Mouse (Mus musculus): ENCODE results near the gene Camk2g. TPM values are rescaled to one million over a fixed set of nuclear protein-coding genes. Genes with fewer than 3 reads are reported as not detected.

Camk2g gene
- polyA plus RNA-seq, 1 experiment from 2014 or later, result 39.5 TPM

DNA sequence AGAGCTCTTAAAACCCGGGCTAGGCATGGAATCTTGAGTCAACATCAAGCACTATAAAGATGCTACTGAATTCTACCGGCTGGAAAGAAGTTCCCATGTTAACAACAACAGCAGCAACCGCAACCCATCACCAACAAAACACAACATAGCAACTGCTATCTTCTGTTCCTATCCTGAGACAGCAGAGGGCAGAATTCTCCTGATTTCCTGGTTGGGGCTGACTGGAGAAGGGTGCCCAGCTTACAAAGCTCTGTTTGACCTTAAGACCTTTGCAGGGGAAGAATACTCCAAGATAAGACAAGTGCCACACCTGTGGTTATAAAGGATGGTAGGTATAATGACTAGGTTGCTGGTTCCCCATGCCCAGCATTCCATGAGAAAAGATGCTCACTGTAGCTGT lies 47.0 kb downstream of the Camk2g start:
- H3K9me3 ChIP-seq (ENCODE audit: control insufficient read depth, low read length), result no peaks in the 10 kb centered on the region
- DNase-seq (ENCODE audit: low spot score, missing footprints) (no peak), ATAC-seq (ENCODE audit: low FRiP score) (no peak)
- no peak overlapping the region for H3K4me2 ChIP-seq
- no peak overlapping the region for H3K4me3 ChIP-seq (ENCODE audit: low read depth, low read length)
- no peaks in the 10 kb centered on the region for H3K27me3 ChIP-seq (ENCODE audit: control insufficient read depth, insufficient read depth, low read length)
- no peaks in the 10 kb centered on the region; the same call in 1 of the 2 replicates for H3K36me3 ChIP-seq (ENCODE audit: control insufficient read depth, insufficient read depth, low read length)
- 90% methylated on average over 3 of the region's 3 CpGs for WGBS
- no peak overlapping the region for H3K27ac ChIP-seq (ENCODE audit: low read depth, low read length)
- H3K4me1 ChIP-seq (ENCODE audit: control insufficient read depth, insufficient read depth, low read length), result no peaks in the 10 kb centered on the region
- H3K9ac ChIP-seq (ENCODE audit: low read length), result no peak overlapping the region

GRCm38 (mm10) chr14:20743614-20744013 lies 50.3 kb downstream of the Camk2g start:
- 82% methylated on average over 3 of the region's 3 CpGs for WGBS
- Histone ChIP-seq H3K36me3 (ENCODE audit: control insufficient read depth, insufficient read depth, low read length) (peaks cover 5% of the 10 kb centered on the region), H3K4me3 (ENCODE audit: low read depth, low read length) (no peak overlapping the region), H3K9ac (ENCODE audit: low read length) (no peak overlapping the region), H3K4me2 (no peak overlapping the region), H3K9me3 (ENCODE audit: control insufficient read depth, low read length) (no peaks in the 10 kb centered on the region), H3K4me1 (ENCODE audit: control insufficient read depth, insufficient read depth, low read length) (no peaks in the 10 kb centered on the region), H3K27me3 (ENCODE audit: control insufficient read depth, insufficient read depth, low read length) (no peaks in the 10 kb centered on the region), H3K27ac (ENCODE audit: low read depth, low read length) (no peak overlapping the region)
- DNase-seq (ENCODE audit: low spot score, missing footprints) (no peak), ATAC-seq (ENCODE audit: low FRiP score) (no peak)

DNA sequence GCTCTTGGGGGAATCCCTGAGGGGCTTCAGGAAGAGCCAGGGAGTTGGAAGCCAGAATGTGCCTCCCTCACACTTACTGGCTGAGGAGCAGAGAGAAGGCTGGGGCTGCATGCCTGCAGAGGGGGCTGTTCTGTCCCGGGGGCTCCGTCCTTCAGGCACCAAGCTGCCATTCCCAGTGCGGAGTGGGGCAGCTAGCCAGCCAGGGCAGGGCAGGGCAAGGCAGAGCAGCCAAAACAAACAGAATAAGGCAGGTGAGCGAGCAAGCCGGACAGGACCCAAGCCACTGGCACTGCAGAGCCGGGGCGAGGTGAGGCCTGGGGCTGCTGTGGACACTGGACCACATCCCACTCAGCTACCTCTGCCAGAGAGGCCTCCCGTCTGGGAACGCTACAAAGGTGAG lies 52.6 kb downstream of the Camk2g start:
- Histone ChIP-seq H3K4me2 (no peak overlapping the region), H3K36me3 (ENCODE audit: control insufficient read depth, insufficient read depth, low read length) (peaks cover 10% of the 10 kb centered on the region), H3K9ac (ENCODE audit: low read length) (no peak overlapping the region), H3K27me3 (ENCODE audit: control insufficient read depth, insufficient read depth, low read length) (no peaks in the 10 kb centered on the region), H3K9me3 (ENCODE audit: control insufficient read depth, low read length) (no peaks in the 10 kb centered on the region), H3K4me1 (ENCODE audit: control insufficient read depth, insufficient read depth, low read length) (no peaks in the 10 kb centered on the region), H3K4me3 (ENCODE audit: low read depth, low read length) (no peak overlapping the region), H3K27ac (ENCODE audit: low read depth, low read length) (no peak overlapping the region)
- ATAC-seq (ENCODE audit: low FRiP score), result no peak
- no peak for DNase-seq (ENCODE audit: low spot score, missing footprints)
- WGBS, result 92% methylated on average over 9 of the region's 9 CpGs

DNA sequence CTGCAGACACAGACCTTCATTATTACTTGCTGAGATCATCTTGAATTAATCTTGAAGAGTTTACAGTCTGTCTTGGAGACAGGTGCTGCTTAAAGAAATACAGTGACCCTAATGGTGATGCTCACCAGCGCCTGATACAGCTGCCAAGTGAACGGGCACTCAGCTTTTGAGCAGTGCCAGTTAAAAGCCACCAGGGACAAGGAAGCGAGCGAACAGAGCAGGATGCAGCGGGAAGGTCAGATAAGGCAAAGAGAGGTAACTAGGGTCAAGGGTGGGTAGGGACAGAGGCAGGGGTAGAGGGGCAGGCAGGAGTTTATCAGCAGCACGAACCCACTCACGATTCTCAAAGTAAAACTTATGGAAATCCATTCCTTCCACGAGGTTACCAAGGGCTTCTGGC lies 55.4 kb downstream of the Camk2g start:
- DNase-seq (ENCODE audit: low spot score, missing footprints) (no peak), ATAC-seq (ENCODE audit: low FRiP score) (no peak)
- Histone ChIP-seq H3K9me3 (ENCODE audit: control insufficient read depth, low read length) (no peaks in the 10 kb centered on the region), H3K27ac (ENCODE audit: low read depth, low read length) (no peak overlapping the region), H3K4me3 (ENCODE audit: low read depth, low read length) (no peak overlapping the region), H3K36me3 (ENCODE audit: control insufficient read depth, insufficient read depth, low read length) (peaks cover 10% of the 10 kb centered on the region), H3K4me2 (no peak overlapping the region), H3K27me3 (ENCODE audit: control insufficient read depth, insufficient read depth, low read length) (no peaks in the 10 kb centered on the region), H3K9ac (ENCODE audit: low read length) (no peak overlapping the region), H3K4me1 (ENCODE audit: control insufficient read depth, insufficient read depth, low read length) (peaks cover 2% of the 10 kb centered on the region)
- 88% methylated on average over 8 of the region's 8 CpGs for WGBS

GRCm38 (mm10) chr14:20737306-20737705 lies 56.6 kb downstream of the Camk2g start:
- H3K36me3 ChIP-seq (ENCODE audit: control insufficient read depth, insufficient read depth, low read length), result peaks cover 10% of the 10 kb centered on the region
- H3K4me1 ChIP-seq (ENCODE audit: control insufficient read depth, insufficient read depth, low read length), result peaks cover 7% of the 10 kb centered on the region
- H3K9ac ChIP-seq (ENCODE audit: low read length), result no peak overlapping the region
- H3K9me3 ChIP-seq (ENCODE audit: control insufficient read depth, low read length), result no peaks in the 10 kb centered on the region
- no peak overlapping the region for H3K27ac ChIP-seq (ENCODE audit: low read depth, low read length)
- no peak overlapping the region for H3K4me2 ChIP-seq
- ATAC-seq (ENCODE audit: low FRiP score) (no peak), DNase-seq (ENCODE audit: low spot score, missing footprints) (peak; percentile 89)
- H3K4me3 ChIP-seq (ENCODE audit: low read depth, low read length), result no peak overlapping the region
- 49% methylated on average over 14 of the region's 14 CpGs for WGBS
- no peaks in the 10 kb centered on the region for H3K27me3 ChIP-seq (ENCODE audit: control insufficient read depth, insufficient read depth, low read length)

DNA sequence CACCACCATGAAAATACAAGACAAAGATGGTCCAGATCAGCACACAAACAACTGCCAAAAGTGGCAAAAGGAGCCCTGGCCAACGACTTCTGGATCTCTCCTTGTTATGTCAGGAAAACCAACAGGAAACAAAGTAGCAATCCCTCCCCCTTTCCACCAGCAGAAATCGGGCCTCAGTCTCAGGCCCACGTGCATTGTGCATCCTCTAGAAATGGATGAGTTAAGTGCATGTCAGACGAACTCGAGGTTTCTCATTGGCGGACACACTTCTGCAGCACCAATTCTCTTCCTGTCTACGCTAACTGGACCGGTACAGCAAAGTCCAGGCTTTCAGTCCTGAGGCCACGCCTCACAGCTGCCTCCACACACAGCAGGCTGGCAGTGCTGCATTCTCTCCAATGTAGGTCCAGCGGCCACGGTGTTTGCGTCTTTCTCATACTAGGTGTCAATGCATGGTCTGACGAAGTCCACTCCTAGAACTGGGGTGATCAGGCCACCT lies 57.9 kb downstream of the Camk2g start:
- H3K36me3 ChIP-seq (ENCODE audit: control insufficient read depth, insufficient read depth, low read length), result peaks cover 10% of the 10 kb centered on the region
- H3K4me2 ChIP-seq, result no peak overlapping the region
- no peak overlapping the region for H3K27ac ChIP-seq (ENCODE audit: low read depth, low read length)
- no peak for ATAC-seq (ENCODE audit: low FRiP score)
- H3K4me3 ChIP-seq (ENCODE audit: low read depth, low read length), result no peak overlapping the region
- 90% methylated on average over 13 of the region's 13 CpGs for WGBS
- no peak for DNase-seq (ENCODE audit: low spot score, missing footprints)
- no peak overlapping the region for H3K9ac ChIP-seq (ENCODE audit: low read length)
- no peaks in the 10 kb centered on the region for H3K27me3 ChIP-seq (ENCODE audit: control insufficient read depth, insufficient read depth, low read length)
- H3K9me3 ChIP-seq (ENCODE audit: control insufficient read depth, low read length), result no peaks in the 10 kb centered on the region
- H3K4me1 ChIP-seq (ENCODE audit: control insufficient read depth, insufficient read depth, low read length), result peaks cover 7% of the 10 kb centered on the region

DNA sequence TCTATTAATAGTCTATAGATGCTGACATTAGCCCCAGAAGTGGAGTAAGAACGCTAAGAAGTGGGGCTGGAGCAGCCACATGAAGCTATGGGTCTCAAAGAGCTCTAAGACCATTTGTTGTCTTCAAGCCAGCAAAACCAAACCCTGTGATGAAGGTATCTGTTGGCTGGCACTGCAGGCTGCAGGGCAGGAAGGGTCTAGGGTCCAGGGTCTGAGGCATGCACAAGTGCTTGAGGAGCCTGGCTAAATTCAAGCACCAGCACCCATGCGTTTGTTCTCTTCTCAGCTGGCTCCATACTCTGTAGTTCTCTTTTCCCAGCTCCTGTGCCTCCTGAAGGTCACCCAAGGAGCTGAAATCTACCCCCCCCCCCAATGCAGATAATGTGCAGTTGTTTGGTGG lies 58.8 kb downstream of the Camk2g start:
- ATAC-seq (ENCODE audit: low FRiP score) (no peak), DNase-seq (ENCODE audit: low spot score, missing footprints) (no peak)
- Histone ChIP-seq H3K36me3 (ENCODE audit: control insufficient read depth, insufficient read depth, low read length) (peaks cover 10% of the 10 kb centered on the region), H3K9ac (ENCODE audit: low read length) (no peak overlapping the region), H3K4me1 (ENCODE audit: control insufficient read depth, insufficient read depth, low read length) (peaks cover 7% of the 10 kb centered on the region), H3K4me2 (no peak overlapping the region), H3K27me3 (ENCODE audit: control insufficient read depth, insufficient read depth, low read length) (no peaks in the 10 kb centered on the region), H3K27ac (ENCODE audit: low read depth, low read length) (no peak overlapping the region), H3K9me3 (ENCODE audit: control insufficient read depth, low read length) (no peaks in the 10 kb centered on the region), H3K4me3 (ENCODE audit: low read depth, low read length) (no peak overlapping the region; the same call in 1 of the 2 replicates)
- 65% methylated on average over 2 of the region's 2 CpGs for WGBS

GRCm38 (mm10) chr14:20733952-20734774 lies 59.7 kb downstream of the Camk2g start, which contains the start of gene Ndst2:
Gene Ndst2, minus strand, starts transcription at chr14:20734562.
- peak; percentile 99 for DNase-seq (ENCODE audit: low spot score, missing footprints)
- H3K9me3 ChIP-seq (ENCODE audit: control insufficient read depth, low read length), result no peaks in the 10 kb centered on the region
- H3K27ac ChIP-seq (ENCODE audit: low read depth, low read length), result peak within 1 kb of the TSS; percentile 65
- H3K27me3 ChIP-seq (ENCODE audit: control insufficient read depth, insufficient read depth, low read length), result no peaks in the 10 kb centered on the region
- peak within 1 kb of the TSS; percentile 93 for H3K9ac ChIP-seq (ENCODE audit: low read length)
- H3K36me3 ChIP-seq (ENCODE audit: control insufficient read depth, insufficient read depth, low read length), result peaks cover 10% of the 10 kb centered on the region
- ATAC-seq (ENCODE audit: low FRiP score), result peak; percentile 98
- H3K4me3 ChIP-seq (ENCODE audit: low read depth, low read length), result peak within 1 kb of the TSS; percentile 84
- H3K4me2 ChIP-seq, result peak within 1 kb of the TSS; percentile 91
- WGBS, result under 1% methylated on average over 77 of the region's 81 CpGs
- peaks cover 7% of the 10 kb centered on the region for H3K4me1 ChIP-seq (ENCODE audit: control insufficient read depth, insufficient read depth, low read length)
